Mouse (Mus musculus): Measurements from ENCODE around the gene Dnajc3.

DNA sequence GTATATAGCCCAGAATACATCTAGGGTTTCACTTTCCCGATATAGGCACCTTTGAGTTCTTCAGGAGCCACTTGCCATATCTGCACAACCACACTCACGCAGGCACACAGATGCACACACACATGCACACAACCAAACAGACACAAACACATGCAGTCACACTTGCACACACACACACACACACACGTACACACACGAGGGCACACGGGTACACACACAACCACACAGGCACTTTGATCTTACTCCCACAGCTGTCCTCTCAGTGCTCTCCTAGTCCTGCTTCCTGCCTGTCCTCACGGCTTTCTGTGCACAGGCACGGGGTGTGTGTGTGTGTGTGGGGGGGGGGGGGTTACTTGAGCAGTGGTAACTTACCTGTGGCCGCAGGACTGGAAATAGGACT, 4.8 kb upstream of the Dnajc3 start:
- no peak for TF ChIP-seq CTCF (IDR thresholded peaks at IDR 0.05; ENCODE audit: extremely low read depth, insufficient read length, insufficient replicate concordance, low read depth, low read length)
- TF ChIP-seq POLR2A (IDR thresholded peaks at IDR 0.05; ENCODE audit: low read depth, low read length) = no peak

Measured in small intestine, adult 2 months (tissue).